9 mouse cellular contexts compared by ENCODE assay signal in genomic region chr17:40896863-40897262, GRCm38 (mm10). TPM values are rescaled to one million over a fixed set of nuclear protein-coding genes. Genes with fewer than 3 reads are reported as not detected.
DNase-seq lines count a peak whose midpoint lies in the region; ATAC-seq and TF ChIP-seq lines count a peak whose summit lies in the region.
"Had no signal": no experiment of that assay in that cellular context is flagged by ENCODE, and none has a peak within 500 bp of the region (broad histone marks: within the 10 kb centered on the region; RNA-seq: fewer than 3 reads in every experiment).

No protein-coding gene starts in this region.

- peak; percentile 64 for DNase-seq in embryonic facial prominence, embryonic 11.5 days (ENCODE audit: low spot score)
- DNase-seq in embryonic facial prominence, embryonic 10.5 days (ENCODE audit: low spot score): no peak
- no peak for DNase-seq in left cerebral cortex, adult 2 months (ENCODE audit: extremely low spot score in 1 of 2, low spot score in 2 of 2)
- DNase-seq in left cerebral cortex, postnatal 10 days (ENCODE audit: extremely low spot score in 1 of 2, low spot score in 2 of 2): no peak
- peak; percentile 81 for DNase-seq in adipocyte (ENCODE audit: low spot score)
- DNase-seq in B cell, adult 2 months: no peak
- DNase-seq in heart, adult 11 months: no peak

- no peaks in the 10 kb centered on the region for H3K4me1 ChIP-seq in embryonic facial prominence, embryonic 11.5 days (ENCODE audit: control insufficient read depth, insufficient read depth, low read length)
- no peaks in the 10 kb centered on the region for H3K4me1 ChIP-seq in embryonic facial prominence, embryonic 10.5 days

- no peaks in the 10 kb centered on the region for H3K36me3 ChIP-seq in embryonic facial prominence, embryonic 11.5 days (replicated peaks; ENCODE audit: control insufficient read depth, insufficient read depth, low read depth, low read length)
- H3K36me3 ChIP-seq in embryonic facial prominence, embryonic 10.5 days (replicated peaks): no peaks in the 10 kb centered on the region

- intact Hi-C loops in left cerebral cortex, adult 2 months (cut with DNase I): loop anchor here (5.0 kb wide), 1 partner anchor 75 kb away; no protein-coding TSS in a partner anchor
- intact Hi-C loops in left cerebral cortex, postnatal 10 days (cut with DNase I): loop anchor here (5.0 to 10.0 kb wide), 2 partner anchors 62 to 740 kb away; no protein-coding TSS in a partner anchor

- H3K27me3 ChIP-seq in embryonic facial prominence, embryonic 11.5 days (ENCODE audit: control insufficient read depth, insufficient read depth, low read length): no peaks in the 10 kb centered on the region
- no peaks in the 10 kb centered on the region for H3K27me3 ChIP-seq in embryonic facial prominence, embryonic 10.5 days (replicated peaks; ENCODE audit: low read depth, poor library complexity, severe bottlenecking)

- H3K9ac ChIP-seq in embryonic facial prominence, embryonic 11.5 days (replicated peaks; ENCODE audit: low read length): no peak overlapping the region

- H3K4me2 ChIP-seq in embryonic facial prominence, embryonic 11.5 days (ENCODE audit: low read depth, low read length): no peak overlapping the region

- WGBS in embryonic facial prominence, embryonic 11.5 days: 80% methylated on average over 1 of the region's 1 CpGs
- WGBS in embryonic facial prominence, embryonic 10.5 days: 67% methylated on average over 1 of the region's 1 CpGs

- ATAC-seq in embryonic facial prominence, embryonic 11.5 days (replicated peaks; ENCODE audit: insufficient number of reproducible peaks, low FRiP score, low TSS enrichment, low read depth): no peak
- 0 out of 2 replicates have a peak, but pooled peaks have one; percentile 51 for ATAC-seq in megakaryocyte, adult 5-6 weeks (ENCODE audit: poor library complexity, severe bottlenecking)

- peak; percentile 74 for TF ChIP-seq CTCF in left cerebral cortex, adult 2 months (IDR thresholded peaks at IDR 0.05)

- no peak overlapping the region for H3K27ac ChIP-seq in embryonic facial prominence, embryonic 11.5 days (replicated peaks; ENCODE audit: low read depth, low read length)
- no peak overlapping the region for H3K27ac ChIP-seq in embryonic facial prominence, embryonic 10.5 days (replicated peaks)
- no peak overlapping the region for H3K27ac ChIP-seq in left cerebral cortex, adult 2 months

- H3K9me3 ChIP-seq in embryonic facial prominence, embryonic 11.5 days (replicated peaks; ENCODE audit: control insufficient read depth, low read length): no peaks in the 10 kb centered on the region
- H3K9me3 ChIP-seq in embryonic facial prominence, embryonic 10.5 days: no peaks in the 10 kb centered on the region

- no peak overlapping the region for H3K4me3 ChIP-seq in embryonic facial prominence, embryonic 11.5 days (ENCODE audit: low read depth, low read length)
- H3K4me3 ChIP-seq in embryonic facial prominence, embryonic 10.5 days: no peak overlapping the region
- no peak overlapping the region for H3K4me3 ChIP-seq in left cerebral cortex, adult 2 months

RNA-seq across cellular contexts. Expression of gene 9130008F23Rik, which starts 16.5 kb away (rescaled TPM):
- 0.70 and 1.2 TPM in 2 replicates for polyA plus RNA-seq in embryonic facial prominence, embryonic 11.5 days (2014; fragmentation: Nextera tagmentation; extraction: Ambion mirVana)
- polyA plus RNA-seq in embryonic facial prominence, embryonic 10.5 days (2016; fragmentation: Nextera tagmentation; extraction: Ambion mirVana): 0.37 and 0.53 TPM in 2 replicates
- under 1 TPM in 1 of 2 experiments, not detected in 1; 0.16 TPM for total RNA-seq in left cerebral cortex, adult 2 months (2021)
- total RNA-seq in left cerebral cortex, postnatal 10 days (2021): under 1 TPM; 0.43 to 0.56 TPM
- total RNA-seq in megakaryocyte, adult 5-6 weeks (2015): 1.7 and 2.2 TPM in 2 replicates
- total RNA-seq in megakaryocyte, adult 5-6 weeks (2017): 1.5 and 2.9 TPM in 2 replicates
- total RNA-seq: left cerebral cortex, postnatal 36 days had no signal

RNA-seq across cellular contexts. Expression of gene Glyatl3, which starts 17.3 kb away (rescaled TPM):
- polyA plus RNA-seq in embryonic facial prominence, embryonic 11.5 days (2014; fragmentation: Nextera tagmentation; extraction: Ambion mirVana): 0.21 and 0.79 TPM in 2 replicates
- polyA plus RNA-seq in embryonic facial prominence, embryonic 10.5 days (2016; fragmentation: Nextera tagmentation; extraction: Ambion mirVana): 0.25 TPM in 1 of 2 replicates, not detected in the other
- not detected for total RNA-seq in left cerebral cortex, adult 2 months (2021)
- total RNA-seq in left cerebral cortex, postnatal 10 days (2021): not detected
- total RNA-seq in megakaryocyte, adult 5-6 weeks (2015): not detected in 2 replicates
- not detected in 2 replicates for total RNA-seq in megakaryocyte, adult 5-6 weeks (2017)
- total RNA-seq: left cerebral cortex, postnatal 36 days had no signal

RNA-seq across cellular contexts. Expression of gene Mut, which starts 37.6 kb away (rescaled TPM):
- 37.5 and 38.0 TPM in 2 replicates for polyA plus RNA-seq in embryonic facial prominence, embryonic 11.5 days (2014; fragmentation: Nextera tagmentation; extraction: Ambion mirVana)
- polyA plus RNA-seq in embryonic facial prominence, embryonic 10.5 days (2016; fragmentation: Nextera tagmentation; extraction: Ambion mirVana): 29.1 and 33.2 TPM in 2 replicates
- 10 to 100 TPM; 36.8 to 37.4 TPM for total RNA-seq in left cerebral cortex, adult 2 months (2021)
- total RNA-seq in left cerebral cortex, postnatal 10 days (2021): 10 to 100 TPM; 30.9 to 35.6 TPM
- 9.7 and 12.3 TPM in 2 replicates for total RNA-seq in megakaryocyte, adult 5-6 weeks (2015)
- 17.6 and 18.6 TPM in 2 replicates for total RNA-seq in megakaryocyte, adult 5-6 weeks (2017)

RNA-seq across cellular contexts. Expression of gene Cenpq, which starts 38.0 kb away (rescaled TPM):
- 50.5 and 52.9 TPM in 2 replicates for polyA plus RNA-seq in embryonic facial prominence, embryonic 11.5 days (2014; fragmentation: Nextera tagmentation; extraction: Ambion mirVana)
- polyA plus RNA-seq in embryonic facial prominence, embryonic 10.5 days (2016; fragmentation: Nextera tagmentation; extraction: Ambion mirVana): 40.0 and 41.0 TPM in 2 replicates
- 1 to 10 TPM; 3.3 to 4.1 TPM for total RNA-seq in left cerebral cortex, adult 2 months (2021)
- 1 to 10 TPM; 6.7 to 6.9 TPM for total RNA-seq in left cerebral cortex, postnatal 10 days (2021)
- total RNA-seq in megakaryocyte, adult 5-6 weeks (2015): 36.4 and 36.6 TPM in 2 replicates
- total RNA-seq in megakaryocyte, adult 5-6 weeks (2017): 50.7 and 51.3 TPM in 2 replicates

Comparison
In these comparisons a context has a peak if more than half of its experiments do, and no peak if none do; other contexts are left out.
1. DNase-seq: peak in embryonic facial prominence, embryonic 11.5 days (single experiment) and adipocyte (single experiment); none in embryonic facial prominence, embryonic 10.5 days (single experiment), left cerebral cortex, adult 2 months (0 of 2), left cerebral cortex, postnatal 10 days (0 of 2), B cell, adult 2 months (0 of 2) and heart, adult 11 months (single experiment).